Mouse (Mus musculus): ENCODE measurements at regions not wholly inside any gene's neighbourhood (a gene's known extent, or its start where the extent isn't known, plus 50 kb on each side); places are given as distances from the start of the nearest gene placed in this dataset.
"Not testable (repeated sequence)": the region's sequence is repeated elsewhere in the genome, so short reads cannot be mapped to it uniquely, and the experiment has no call there.

- Histone ChIP-seq H3K4me1 (replicated peaks) (no peaks in the 10 kb centered on the region), H3K27ac (no peak overlapping the region), H3K36me3 (no peaks in the 10 kb centered on the region), H3K4me2 (replicated peaks) (no peak overlapping the region), H3K9ac (replicated peaks) (no peak overlapping the region), H3K9me3 (no peaks in the 10 kb centered on the region), H3K27me3 (no peaks in the 10 kb centered on the region), H3K4me3 (replicated peaks) (no peak overlapping the region)
- no peak for ATAC-seq
- WGBS, result 77% methylated on average over 3 of the region's 3 CpGs
Measured at GRCm38 (mm10) chr5:50195993-50196392, 137.2 kb upstream of the Adgra3 start.

GRCm38 (mm10) chr5:50189394-50189793 lies 130.6 kb upstream of the Adgra3 start:
- Histone ChIP-seq H3K4me2 (replicated peaks) (no peak overlapping the region), H3K36me3 (no peaks in the 10 kb centered on the region), H3K27ac (no peak overlapping the region), H3K27me3 (no peaks in the 10 kb centered on the region), H3K4me1 (replicated peaks) (no peaks in the 10 kb centered on the region), H3K9ac (replicated peaks) (no peak overlapping the region), H3K4me3 (replicated peaks) (no peak overlapping the region), H3K9me3 (no peaks in the 10 kb centered on the region)
- ATAC-seq, result no peak

GRCm38 (mm10) chr5:50182721-50183120 lies 123.9 kb upstream of the Adgra3 start:
- Histone ChIP-seq H3K9me3 (no peaks in the 10 kb centered on the region), H3K27ac (no peak overlapping the region), H3K9ac (replicated peaks) (no peak overlapping the region), H3K4me2 (replicated peaks) (no peak overlapping the region), H3K4me3 (replicated peaks) (no peak overlapping the region), H3K4me1 (replicated peaks) (no peaks in the 10 kb centered on the region), H3K36me3 (no peaks in the 10 kb centered on the region), H3K27me3 (no peaks in the 10 kb centered on the region)
- whole genome bisulfite sequencing, result 89% methylated on average over 6 of the region's 6 CpGs
- no peak for ATAC-seq

GRCm38 (mm10) chr5:50156557-50156956 lies 97.8 kb upstream of the Adgra3 start:
- Histone ChIP-seq H3K27me3 (no peaks in the 10 kb centered on the region), H3K9ac (replicated peaks) (no peak overlapping the region), H3K4me1 (replicated peaks) (no peaks in the 10 kb centered on the region), H3K36me3 (no peaks in the 10 kb centered on the region), H3K9me3 (no peaks in the 10 kb centered on the region), H3K27ac (no peak overlapping the region), H3K4me3 (replicated peaks) (no peak overlapping the region), H3K4me2 (replicated peaks) (no peak overlapping the region)
- 71% methylated on average over 1 of the region's 1 CpGs for WGBS
- ATAC-seq, result no peak

- H3K9ac ChIP-seq (replicated peaks); H3K27ac ChIP-seq; H3K9me3 ChIP-seq; H3K27me3 ChIP-seq; ATAC-seq; H3K4me1 ChIP-seq (replicated peaks); H3K36me3 ChIP-seq; H3K4me2 ChIP-seq (replicated peaks); H3K4me3 ChIP-seq (replicated peaks): not testable (repeated sequence)
- WGBS, result 95% methylated on average over 2 of the region's 2 CpGs
Measured at GRCm38 (mm10) chr5:50155170-50155860, 96.5 kb upstream of the Adgra3 start.

GRCm38 (mm10) chr5:50146926-50147325 lies 88.1 kb upstream of the Adgra3 start:
- no peak overlapping the region for H3K4me3 ChIP-seq (replicated peaks)

GRCm38 (mm10) chr5:50145458-50146083 lies 86.8 kb upstream of the Adgra3 start:
- Histone ChIP-seq H3K27ac (no peak overlapping the region), H3K4me1 (replicated peaks) (no peaks in the 10 kb centered on the region), H3K36me3 (no peaks in the 10 kb centered on the region), H3K9ac (replicated peaks) (no peak overlapping the region), H3K4me2 (replicated peaks) (no peak overlapping the region), H3K4me3 (replicated peaks) (no peak overlapping the region), H3K9me3 (no peaks in the 10 kb centered on the region), H3K27me3 (no peaks in the 10 kb centered on the region)
- 90% methylated on average over 2 of the region's 2 CpGs for WGBS
- no peak for ATAC-seq

More at GRCm38 (mm10) chr5:50146926-50147325, 88.1 kb upstream of the Adgra3 start:
- H3K9ac ChIP-seq (replicated peaks), result no peak overlapping the region
- no peak for ATAC-seq
- H3K27me3 ChIP-seq, result no peaks in the 10 kb centered on the region
- H3K27ac ChIP-seq, result no peak overlapping the region
- no peak overlapping the region for H3K4me2 ChIP-seq (replicated peaks)
- 68% methylated on average over 3 of the region's 3 CpGs for WGBS
- no peaks in the 10 kb centered on the region for H3K36me3 ChIP-seq
- no peaks in the 10 kb centered on the region for H3K4me1 ChIP-seq (replicated peaks)
- H3K9me3 ChIP-seq, result no peaks in the 10 kb centered on the region

- H3K9ac ChIP-seq (replicated peaks), result no peak overlapping the region
- H3K27ac ChIP-seq, result no peak overlapping the region
- no peaks in the 10 kb centered on the region for H3K36me3 ChIP-seq
- WGBS, result 84% methylated on average over 2 of the region's 2 CpGs
- no peak for ATAC-seq
- no peak overlapping the region for H3K4me3 ChIP-seq (replicated peaks)
- H3K4me1 ChIP-seq (replicated peaks), result no peaks in the 10 kb centered on the region
- no peak overlapping the region for H3K4me2 ChIP-seq (replicated peaks)
- no peaks in the 10 kb centered on the region for H3K9me3 ChIP-seq
- H3K27me3 ChIP-seq, result no peaks in the 10 kb centered on the region
Measured at GRCm38 (mm10) chr5:50130202-50130601, 71.4 kb upstream of the Adgra3 start.

GRCm38 (mm10) chr5:50128972-50129371 lies 70.2 kb upstream of the Adgra3 start:
- WGBS, result 70% methylated on average over 3 of the region's 3 CpGs
- Histone ChIP-seq H3K4me2 (replicated peaks) (no peak overlapping the region), H3K36me3 (no peaks in the 10 kb centered on the region), H3K27ac (no peak overlapping the region), H3K4me3 (replicated peaks) (no peak overlapping the region), H3K9ac (replicated peaks) (no peak overlapping the region), H3K4me1 (replicated peaks) (no peaks in the 10 kb centered on the region), H3K9me3 (no peaks in the 10 kb centered on the region), H3K27me3 (no peaks in the 10 kb centered on the region)
- ATAC-seq, result no peak

- no peak overlapping the region for H3K4me2 ChIP-seq (replicated peaks)
- H3K4me3 ChIP-seq (replicated peaks), result no peak overlapping the region
- H3K4me1 ChIP-seq (replicated peaks), result no peaks in the 10 kb centered on the region
- WGBS, result 86% methylated on average over 2 of the region's 2 CpGs
- H3K9me3 ChIP-seq, result no peaks in the 10 kb centered on the region
- H3K9ac ChIP-seq (replicated peaks), result no peak overlapping the region
- H3K36me3 ChIP-seq, result no peaks in the 10 kb centered on the region
- no peaks in the 10 kb centered on the region for H3K27me3 ChIP-seq
- no peak for ATAC-seq
- no peak overlapping the region for H3K27ac ChIP-seq
Measured at GRCm38 (mm10) chr5:50126594-50126993, 67.8 kb upstream of the Adgra3 start.

GRCm38 (mm10) chr5:50126177-50126576 lies 67.4 kb upstream of the Adgra3 start:
- Histone ChIP-seq H3K36me3 (no peaks in the 10 kb centered on the region), H3K4me2 (replicated peaks) (no peak overlapping the region), H3K4me1 (replicated peaks) (no peaks in the 10 kb centered on the region), H3K9ac (replicated peaks) (no peak overlapping the region), H3K27me3 (no peaks in the 10 kb centered on the region), H3K27ac (no peak overlapping the region), H3K4me3 (replicated peaks) (no peak overlapping the region), H3K9me3 (no peaks in the 10 kb centered on the region)
- no peak for ATAC-seq

- WGBS, result 80% methylated on average over 2 of the region's 2 CpGs
- no peaks in the 10 kb centered on the region for H3K4me1 ChIP-seq (replicated peaks)
- no peak overlapping the region for H3K4me3 ChIP-seq (replicated peaks)
- no peak overlapping the region for H3K27ac ChIP-seq
- no peak for ATAC-seq
- H3K9ac ChIP-seq (replicated peaks), result no peak overlapping the region
- no peaks in the 10 kb centered on the region for H3K9me3 ChIP-seq
- no peak overlapping the region for H3K4me2 ChIP-seq (replicated peaks)
- no peaks in the 10 kb centered on the region for H3K36me3 ChIP-seq
- no peaks in the 10 kb centered on the region for H3K27me3 ChIP-seq
Measured at GRCm38 (mm10) chr5:50125676-50126075, 66.9 kb upstream of the Adgra3 start.

- no peaks in the 10 kb centered on the region for H3K27me3 ChIP-seq
- H3K9me3 ChIP-seq, result no peaks in the 10 kb centered on the region
- no peaks in the 10 kb centered on the region for H3K4me1 ChIP-seq (replicated peaks)
- no peak overlapping the region for H3K9ac ChIP-seq (replicated peaks)
- H3K27ac ChIP-seq, result no peak overlapping the region
- no peak overlapping the region for H3K4me3 ChIP-seq (replicated peaks)
- H3K36me3 ChIP-seq, result no peaks in the 10 kb centered on the region
- no peak overlapping the region for H3K4me2 ChIP-seq (replicated peaks)
- ATAC-seq, result no peak
- WGBS, result 4% methylated on average over 1 of the region's 1 CpGs
Measured at GRCm38 (mm10) chr5:50122829-50123241, 64.0 kb upstream of the Adgra3 start.

Measured in midbrain, embryonic 13.5 days (tissue).